In the genomic region with DNA sequence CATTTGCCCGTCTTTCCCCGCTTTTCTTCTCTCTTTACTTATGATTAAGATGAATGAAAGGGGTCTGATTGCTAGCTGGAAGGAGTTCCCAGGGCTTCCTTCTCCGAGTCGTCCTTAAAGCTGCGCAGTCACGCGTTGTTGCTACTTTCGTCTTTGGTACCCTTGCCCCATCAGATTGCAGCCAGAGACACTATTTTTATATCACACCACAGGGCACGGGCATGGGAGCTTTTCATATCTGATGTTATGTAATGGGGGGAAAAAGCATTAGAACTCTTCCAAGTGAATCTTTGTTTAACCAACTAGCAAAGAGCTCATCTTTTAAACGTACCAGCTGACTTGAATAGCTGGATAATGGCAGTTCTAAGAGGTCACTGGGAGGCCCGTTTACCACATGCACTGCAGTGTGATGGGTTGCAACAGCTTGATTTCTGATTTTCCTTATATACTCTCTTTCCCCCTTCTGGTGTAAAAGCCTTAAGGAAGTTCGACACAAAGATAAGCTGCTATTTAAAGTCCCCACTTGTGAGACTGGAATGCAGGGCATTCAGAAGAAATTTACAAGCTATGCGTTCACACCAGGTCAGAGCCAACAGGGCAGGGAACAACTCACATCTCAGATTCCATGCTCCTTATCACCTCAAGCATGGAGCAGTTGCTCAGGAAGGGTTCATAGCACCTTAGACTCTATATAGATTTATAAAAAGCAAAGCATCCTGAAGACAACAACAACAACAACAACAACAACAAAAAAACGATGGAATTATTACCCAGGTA, we compare ENCODE assay signal across 22 mouse cellular contexts. TPM values are rescaled to one million over a fixed set of nuclear protein-coding genes. Genes with fewer than 3 reads are reported as not detected.
DNase-seq lines count a peak whose midpoint lies in the region; ATAC-seq and TF ChIP-seq lines count a peak whose summit lies in the region.
"Had no signal": no experiment of that assay in that cellular context is flagged by ENCODE, and none has a peak within 500 bp of the region (broad histone marks: within the 10 kb centered on the region; RNA-seq: fewer than 3 reads in every experiment).

No protein-coding gene starts in this region.

- WGBS in forebrain, embryonic 11.5 days = 72% methylated on average over 14 of the region's 14 CpGs
- WGBS in forebrain, embryonic 13.5 days = 63% methylated on average over 14 of the region's 14 CpGs
- 39% methylated on average over 14 of the region's 14 CpGs for WGBS in heart, embryonic 14.5 days
- WGBS in heart, adult 2 months = 50% methylated on average over 14 of the region's 14 CpGs
- 53% methylated on average over 14 of the region's 14 CpGs for WGBS in lung, postnatal 0 days

- peak; percentile 4 for DNase-seq in forebrain, embryonic 11.5 days (ENCODE audit: low spot score)
- DNase-seq in heart, adult 2 months = no peak
- peak; percentile 37 for DNase-seq in lung, postnatal 0 days (ENCODE audit: low spot score)
- no peak for DNase-seq in lung, adult 18-20 months
- no peak for DNase-seq in right cerebral cortex, postnatal 10 days (ENCODE audit: low spot score in 2 of 2)
- DNase-seq: cerebellum, adult 2 months; cerebellum, postnatal 36 days; kidney, adult 2 months; kidney, postnatal 25 days; left cerebral cortex, postnatal 4 days; liver; right cerebral cortex, postnatal 25 days; thymus, adult 18-20 months; thymus, postnatal 4 days had no signal

- H3K4me1 ChIP-seq in forebrain, embryonic 11.5 days (replicated peaks; ENCODE audit: control insufficient read depth, insufficient read depth, low read length) = no peaks in the 10 kb centered on the region
- no peaks in the 10 kb centered on the region for H3K4me1 ChIP-seq in forebrain, embryonic 13.5 days
- H3K4me1 ChIP-seq in heart, embryonic 14.5 days (ENCODE audit: control insufficient read depth in 2 of 2, insufficient read depth in 2 of 2, low read length in 2 of 2) = peaks cover 21 to 37% of the 10 kb centered on the region in 2 experiments
- H3K4me1 ChIP-seq in heart, adult 2 months (ENCODE audit: control insufficient read depth, insufficient read depth, low read length) = peaks cover 2% of the 10 kb centered on the region; the same call in 1 of the 2 replicates
- no peaks in the 10 kb centered on the region for H3K4me1 ChIP-seq in lung, postnatal 0 days (ENCODE audit: insufficient read depth, low read depth, low read length)
- H3K4me1 ChIP-seq in embryonic fibroblast, embryonic 13.5 days (ENCODE audit: control insufficient read depth, insufficient read depth, low read length) = peaks cover 28% of the 10 kb centered on the region
- H3K4me1 ChIP-seq: hindbrain, embryonic 12.5 days; stomach, embryonic 15.5 days had no signal

- ATAC-seq in forebrain, embryonic 11.5 days (replicated peaks; ENCODE audit: low FRiP score) = no peak
- ATAC-seq in forebrain, embryonic 13.5 days = no peak
- ATAC-seq in heart, embryonic 14.5 days (ENCODE audit: insufficient number of reproducible peaks, insufficient read depth, low FRiP score, low read depth) = no peak
- peak; percentile 48 for ATAC-seq in lung, postnatal 0 days
- ATAC-seq: forebrain, embryonic 16.5 days; midbrain, embryonic 16.5 days had no signal

- no peak for TF ChIP-seq CTCF in heart, adult 2 months (IDR thresholded peaks at IDR 0.05)
- TF ChIP-seq CTCF in lung, postnatal 0 days (IDR thresholded peaks at IDR 0.05) = 0 out of 2 replicates have a peak, but pooled peaks have one; percentile 10
- no peak for TF ChIP-seq CTCF in embryonic fibroblast, embryonic 13.5 days (IDR thresholded peaks at IDR 0.05; ENCODE audit: borderline replicate concordance, insufficient read depth, low read length)

- no peak overlapping the region for H3K9ac ChIP-seq in forebrain, embryonic 11.5 days (ENCODE audit: low read length)
- no peak overlapping the region for H3K9ac ChIP-seq in forebrain, embryonic 13.5 days
- H3K9ac ChIP-seq in heart, embryonic 14.5 days (ENCODE audit: low read length) = no peak overlapping the region
- no peak overlapping the region for H3K9ac ChIP-seq in heart, adult 2 months (ENCODE audit: low read depth, low read length)
- no peak overlapping the region for H3K9ac ChIP-seq in lung, postnatal 0 days (replicated peaks; ENCODE audit: low read depth)
- H3K9ac ChIP-seq: hindbrain, embryonic 12.5 days; stomach, embryonic 15.5 days had no signal

- H3K79me2 ChIP-seq in heart, adult 2 months (replicated peaks; ENCODE audit: control insufficient read depth, insufficient read depth, low read length) = no peaks in the 10 kb centered on the region

- no peaks in the 10 kb centered on the region for H3K27me3 ChIP-seq in forebrain, embryonic 11.5 days (ENCODE audit: control insufficient read depth, insufficient read depth, low read length)
- no peaks in the 10 kb centered on the region for H3K27me3 ChIP-seq in forebrain, embryonic 13.5 days
- no peaks in the 10 kb centered on the region for H3K27me3 ChIP-seq in heart, embryonic 14.5 days (ENCODE audit: control insufficient read depth, insufficient read depth, low read length)
- H3K27me3 ChIP-seq in heart, adult 2 months (ENCODE audit: control insufficient read depth, insufficient read depth, low read length) = no peaks in the 10 kb centered on the region
- no peaks in the 10 kb centered on the region for H3K27me3 ChIP-seq in lung, postnatal 0 days (replicated peaks; ENCODE audit: insufficient read depth, low read length)
- H3K27me3 ChIP-seq: hindbrain, embryonic 12.5 days; stomach, embryonic 15.5 days had no signal

- H3K4me3 ChIP-seq in forebrain, embryonic 11.5 days (ENCODE audit: low read depth, low read length) = no peak overlapping the region
- H3K4me3 ChIP-seq in forebrain, embryonic 13.5 days = no peak overlapping the region
- no peak overlapping the region for H3K4me3 ChIP-seq in heart, embryonic 14.5 days (ENCODE audit: control insufficient read depth in 1 of 2, insufficient read depth in 1 of 2, low read depth in 1 of 2, low read length in 2 of 2)
- H3K4me3 ChIP-seq in heart, adult 2 months = no peak overlapping the region
- no peak overlapping the region for H3K4me3 ChIP-seq in lung, postnatal 0 days (ENCODE audit: low read depth, low read length)
- H3K4me3 ChIP-seq in embryonic fibroblast, embryonic 13.5 days (ENCODE audit: insufficient read depth, low read length) = no peak overlapping the region
- H3K4me3 ChIP-seq: hindbrain, embryonic 12.5 days; stomach, embryonic 15.5 days had no signal

- TF ChIP-seq POLR2A in heart, adult 2 months (IDR thresholded peaks at IDR 0.05; ENCODE audit: insufficient read depth, low read depth, low read length) = no peak
- TF ChIP-seq POLR2A in embryonic fibroblast, embryonic 13.5 days (IDR thresholded peaks at IDR 0.05; ENCODE audit: low read depth, low read length) = no peak

- no peak overlapping the region for H3K4me2 ChIP-seq in forebrain, embryonic 11.5 days (ENCODE audit: low read depth, low read length, severe bottlenecking)
- H3K4me2 ChIP-seq in forebrain, embryonic 13.5 days = no peak overlapping the region
- H3K4me2 ChIP-seq in heart, embryonic 14.5 days (ENCODE audit: low read length) = peak overlapping the region; percentile 12; the same call in 1 of the 2 replicates
- no peak overlapping the region for H3K4me2 ChIP-seq in lung, postnatal 0 days (replicated peaks; ENCODE audit: low read depth, low read length)
- H3K4me2 ChIP-seq: hindbrain, embryonic 12.5 days; stomach, embryonic 15.5 days had no signal

- TF ChIP-seq EP300 in heart, adult 2 months (IDR thresholded peaks at IDR 0.05; ENCODE audit: insufficient read depth, low read depth, low read length) = no peak
- TF ChIP-seq EP300 in lung, postnatal 0 days (IDR thresholded peaks at IDR 0.05) = peak; percentile 66

- no peak overlapping the region for H3K27ac ChIP-seq in forebrain, embryonic 11.5 days (ENCODE audit: low read depth, low read length)
- no peak overlapping the region for H3K27ac ChIP-seq in forebrain, embryonic 13.5 days
- H3K27ac ChIP-seq in heart, embryonic 14.5 days (replicated peaks in 1 of 2; ENCODE audit: control insufficient read depth in 1 of 2, insufficient read depth in 1 of 2, low read depth in 2 of 2, low read length in 2 of 2) = peak overlapping the region in 1 of 2 experiments; percentile 39; a peak in 1 of 4 replicates
- no peak overlapping the region for H3K27ac ChIP-seq in heart, adult 2 months
- H3K27ac ChIP-seq in lung, postnatal 0 days (ENCODE audit: low read length) = no peak overlapping the region
- H3K27ac ChIP-seq in embryonic fibroblast, embryonic 13.5 days (ENCODE audit: insufficient read depth, low read length) = peak overlapping the region; percentile 61
- H3K27ac ChIP-seq: hindbrain, embryonic 12.5 days; stomach, embryonic 15.5 days had no signal

- no peaks in the 10 kb centered on the region for H3K36me3 ChIP-seq in forebrain, embryonic 11.5 days (ENCODE audit: control insufficient read depth, insufficient read depth, low read length)
- H3K36me3 ChIP-seq in forebrain, embryonic 13.5 days (ENCODE audit: poor library complexity, severe bottlenecking) = no peaks in the 10 kb centered on the region
- H3K36me3 ChIP-seq in heart, embryonic 14.5 days (ENCODE audit: control insufficient read depth, insufficient read depth, low read length) = no peaks in the 10 kb centered on the region
- no peaks in the 10 kb centered on the region for H3K36me3 ChIP-seq in heart, adult 2 months (ENCODE audit: control insufficient read depth, insufficient read depth, low read length)
- no peaks in the 10 kb centered on the region for H3K36me3 ChIP-seq in lung, postnatal 0 days (ENCODE audit: insufficient read depth, low read length)
- H3K36me3 ChIP-seq: G1E; hindbrain, embryonic 12.5 days; stomach, embryonic 15.5 days had no signal

- H3K9me3 ChIP-seq in forebrain, embryonic 11.5 days (ENCODE audit: control insufficient read depth, low read length) = no peaks in the 10 kb centered on the region
- H3K9me3 ChIP-seq in forebrain, embryonic 13.5 days (replicated peaks) = no peaks in the 10 kb centered on the region
- H3K9me3 ChIP-seq in heart, embryonic 14.5 days (ENCODE audit: control insufficient read depth, low read length) = no peaks in the 10 kb centered on the region
- H3K9me3 ChIP-seq in lung, postnatal 0 days (ENCODE audit: low read length) = no peaks in the 10 kb centered on the region
- H3K9me3 ChIP-seq: hindbrain, embryonic 12.5 days; stomach, embryonic 15.5 days had no signal

- intact Hi-C loops in heart, adult 2 months (cut with DNase I) = no loop called here

RNA-seq across cellular contexts. Expression of a gene that starts 55.5 kb away (rescaled TPM):
- polyA plus RNA-seq in forebrain, embryonic 11.5 days (2014; fragmentation: Nextera tagmentation; extraction: Ambion mirVana) = 11.6 and 12.4 TPM in 2 replicates
- 5.6 and 6.9 TPM in 2 replicates for polyA plus RNA-seq in forebrain, embryonic 13.5 days (2015; fragmentation: Nextera tagmentation; extraction: Ambion mirVana)
- polyA plus RNA-seq in heart, embryonic 14.5 days (2014; fragmentation: Nextera tagmentation; extraction: Ambion mirVana) = 40.4 and 40.6 TPM in 2 replicates
- total RNA-seq in heart, adult 2 months (2021) = 10 to 100 TPM; 11.2 to 18.6 TPM
- 8.6 and 11.5 TPM in 2 replicates for polyA plus RNA-seq in heart, adult 2 months (2012; rRNA removed)
- polyA plus RNA-seq in lung, postnatal 0 days (2015; fragmentation: Nextera tagmentation; extraction: Ambion mirVana) = 26.1 and 26.8 TPM in 2 replicates
- polyA plus RNA-seq in embryonic fibroblast, embryonic 13.5 days (2011; ENCODE audit: insufficient read length, low read depth, missing spikeins) = 14.2 and 22.7 TPM in 2 replicates
- polyA plus RNA-seq: G1E had no signal

Comparison
In these comparisons a context has a peak if more than half of its experiments do, and no peak if none do; other contexts are left out.
1. DNase-seq: peak in forebrain, embryonic 11.5 days (single experiment) and lung, postnatal 0 days (single experiment); none in heart, adult 2 months (0 of 2), lung, adult 18-20 months (0 of 2) and right cerebral cortex, postnatal 10 days (0 of 2).